Mouse (Mus musculus): ENCODE results near the gene Babam2.
A peak's percentile ranks its signal among the peaks of the same experiment; 100 is the strongest.

The Babam2 gene

GRCm38 (mm10) chr5:31998806-31999205 lies 301.3 kb downstream of the Babam2 start:
- DNase-seq (ENCODE audit: low spot score) = no peak

- DNase-seq (ENCODE audit: low spot score) = no peak
Observed at GRCm38 (mm10) chr5:32000076-32000475, 302.6 kb downstream of the Babam2 start.

- no peak for DNase-seq (ENCODE audit: low spot score)
Observed at GRCm38 (mm10) chr5:32001266-32001665, 303.8 kb downstream of the Babam2 start.

- DNase-seq (ENCODE audit: low spot score) = no peak
Observed at GRCm38 (mm10) chr5:32001771-32002170, 304.3 kb downstream of the Babam2 start.

- DNase-seq (ENCODE audit: low spot score) = no peak
Observed at GRCm38 (mm10) chr5:32008401-32008800, 310.9 kb downstream of the Babam2 start.

- DNase-seq (ENCODE audit: low spot score) = no peak
Observed at GRCm38 (mm10) chr5:32010056-32010455, 312.6 kb downstream of the Babam2 start.

GRCm38 (mm10) chr5:32013053-32013452 lies 315.6 kb downstream of the Babam2 start:
- DNase-seq (ENCODE audit: low spot score) = no peak

- no peak for DNase-seq (ENCODE audit: low spot score)
Observed at GRCm38 (mm10) chr5:32014786-32015185, 317.3 kb downstream of the Babam2 start.

- peak; percentile 12 for DNase-seq (ENCODE audit: low spot score)
Observed at GRCm38 (mm10) chr5:32015949-32016478, 318.5 kb downstream of the Babam2 start.

- no peak for DNase-seq (ENCODE audit: low spot score)
Observed at GRCm38 (mm10) chr5:32017686-32018085, 320.2 kb downstream of the Babam2 start.

- no peak for DNase-seq (ENCODE audit: low spot score)
Observed at GRCm38 (mm10) chr5:32018276-32018675, 320.8 kb downstream of the Babam2 start.

- no peak for DNase-seq (ENCODE audit: low spot score)
Observed at GRCm38 (mm10) chr5:32029834-32030433, 332.4 kb downstream of the Babam2 start.

- no peak for DNase-seq (ENCODE audit: low spot score)
Observed at GRCm38 (mm10) chr5:32033185-32033584, 335.7 kb downstream of the Babam2 start.

GRCm38 (mm10) chr5:32033621-32034020 lies 336.1 kb downstream of the Babam2 start:
- DNase-seq (ENCODE audit: low spot score) = no peak

- DNase-seq (ENCODE audit: low spot score) = no peak
Observed at GRCm38 (mm10) chr5:32034475-32035054, 337.1 kb downstream of the Babam2 start.

GRCm38 (mm10) chr5:32035721-32036320 lies 338.3 kb downstream of the Babam2 start:
- peak; percentile 67 for DNase-seq (ENCODE audit: low spot score)

GRCm38 (mm10) chr5:32036896-32037295 lies 339.4 kb downstream of the Babam2 start:
- no peak for DNase-seq (ENCODE audit: low spot score)

- no peak for DNase-seq (ENCODE audit: low spot score)
Observed at GRCm38 (mm10) chr5:32037546-32037945, 340.1 kb downstream of the Babam2 start.

- no peak for DNase-seq (ENCODE audit: low spot score)
Observed at GRCm38 (mm10) chr5:32038994-32039393, 341.5 kb downstream of the Babam2 start.

- no peak for DNase-seq (ENCODE audit: low spot score)
Observed at GRCm38 (mm10) chr5:32039511-32039910, 342.0 kb downstream of the Babam2 start.

GRCm38 (mm10) chr5:32043153-32043552 lies 345.7 kb downstream of the Babam2 start:
- DNase-seq (ENCODE audit: low spot score) = no peak

GRCm38 (mm10) chr5:32043996-32044395 lies 346.5 kb downstream of the Babam2 start:
- DNase-seq (ENCODE audit: low spot score) = no peak

GRCm38 (mm10) chr5:32051899-32052298 lies 354.4 kb downstream of the Babam2 start:
- DNase-seq (ENCODE audit: low spot score) = no peak

Measured in MN1 (cell line).